Mouse (Mus musculus) myocyte (in vitro differentiated cells): ENCODE data around the gene Pmpca. TPM values are rescaled to one million over a fixed set of nuclear protein-coding genes. Genes with fewer than 3 reads are reported as not detected.
"Not testable (repeated sequence)": the region's sequence is repeated elsewhere in the genome, so short reads cannot be mapped to it uniquely, and the experiment has no call there.

Experiments used
- H3K27me3 ChIP-seq: one replicate; pipeline ENCODE4 v1.6.1; 2011; ENCODE audit not compliant: control insufficient read depth, insufficient read depth, insufficient read length
- H3K36me3 ChIP-seq: one replicate; pipeline ENCODE4 v1.6.1; 2011; ENCODE audit not compliant: control insufficient read depth, insufficient read depth
- H3K4me2 ChIP-seq: one replicate; pipeline ENCODE4 v1.6.1; 2011; ENCODE audit warnings: low read depth, control low read depth
- H3K4me3 ChIP-seq: one replicate; pipeline ENCODE4 v1.5.1; 2011; ENCODE audit warnings: mild to moderate bottlenecking, control low read depth, moderate library complexity
- H3K79me2 ChIP-seq: one replicate; pipeline ENCODE4 v1.6.1; 2011; ENCODE audit not compliant: control insufficient read depth, insufficient read depth
- H3ac ChIP-seq: one replicate; pipeline ENCODE4 v1.6.1; 2011; ENCODE audit not compliant: control insufficient read depth, insufficient read length
- CEBPB ChIP-seq: IDR thresholded peaks from 2 replicates; pipeline ENCODE4 v1.6.1; 2011; ENCODE audit warnings: mild to moderate bottlenecking, moderate library complexity; ENCODE audit not compliant: poor library complexity, insufficient read depth, severe bottlenecking
- E2F4 ChIP-seq: IDR thresholded peaks from one replicate; pipeline ENCODE4 v1.6.1; 2011; ENCODE audit warnings: mild to moderate bottlenecking, control low read depth, moderate library complexity; ENCODE audit not compliant: insufficient read depth
- MAX ChIP-seq: IDR thresholded peaks from one replicate; pipeline ENCODE4 v1.6.1; 2011; ENCODE audit warnings: low read depth, mild to moderate bottlenecking, control low read depth
- MYOD1 ChIP-seq, 3 experiments: IDR thresholded peaks; one replicate each; pipeline ENCODE4 v1.6.1; 2011; ENCODE audit warnings: control low read depth in 2 of 3, low read depth in 2 of 3, mild to moderate bottlenecking in 2 of 3, moderate library complexity in 1 of 3; ENCODE audit not compliant: insufficient read length in 2 of 3, control insufficient read depth in 1 of 3
- MYOG ChIP-seq, 3 experiments: IDR thresholded peaks; one replicate each; pipeline ENCODE4 v1.6.1; 2011; ENCODE audit warnings: control low read depth in 2 of 3, low read depth in 2 of 3, mild to moderate bottlenecking in 2 of 3; ENCODE audit not compliant: insufficient read length in 2 of 3, control insufficient read depth in 1 of 3, insufficient read depth in 1 of 3
- POLR2A ChIP-seq: IDR thresholded peaks from one replicate; pipeline ENCODE4 v1.6.1; 2011; ENCODE audit warnings: low read depth, mild to moderate bottlenecking, control low read depth, moderate library complexity; ENCODE audit not compliant: insufficient read length
- POLR2AphosphoS2 ChIP-seq: IDR thresholded peaks from one replicate; pipeline ENCODE4 v1.6.1; 2011; ENCODE audit warnings: low read depth, control low read depth; ENCODE audit not compliant: insufficient read length
- REST ChIP-seq: IDR thresholded peaks from one replicate; pipeline ENCODE4 v1.6.1; 2011; ENCODE audit warnings: mild to moderate bottlenecking, control low read depth, moderate library complexity; ENCODE audit not compliant: insufficient read depth, insufficient read length
- SRF ChIP-seq: IDR thresholded peaks from one replicate; pipeline ENCODE4 v1.6.1; 2011; ENCODE audit warnings: low read depth; ENCODE audit not compliant: control insufficient read depth, insufficient read length
- TCF12 ChIP-seq: IDR thresholded peaks from one replicate; pipeline ENCODE4 v1.6.1; 2011; ENCODE audit warnings: mild to moderate bottlenecking, control low read depth; ENCODE audit not compliant: poor library complexity, insufficient read depth, severe bottlenecking
- TCF3 ChIP-seq: IDR thresholded peaks from one replicate; pipeline ENCODE4 v1.6.1; 2011; ENCODE audit warnings: low read depth, control low read depth; ENCODE audit not compliant: insufficient read length
- USF1 ChIP-seq: IDR thresholded peaks from one replicate; pipeline ENCODE4 v1.6.1; 2011; ENCODE audit warnings: low read depth, mild to moderate bottlenecking, control low read depth, moderate library complexity
- polyA plus RNA-seq: library from polyadenylated mRNA; unstranded; fragments of >200 nt; fragmentation: generic; extraction: Trizol; gene quantifications from one replicate; pipeline ENCODE4 v1.2.1, GENCODE M21; 2012; ENCODE audit warnings: missing spikeins

Gene Pmpca
- polyA plus RNA-seq, 1 experiment, result 111 TPM

DNA sequence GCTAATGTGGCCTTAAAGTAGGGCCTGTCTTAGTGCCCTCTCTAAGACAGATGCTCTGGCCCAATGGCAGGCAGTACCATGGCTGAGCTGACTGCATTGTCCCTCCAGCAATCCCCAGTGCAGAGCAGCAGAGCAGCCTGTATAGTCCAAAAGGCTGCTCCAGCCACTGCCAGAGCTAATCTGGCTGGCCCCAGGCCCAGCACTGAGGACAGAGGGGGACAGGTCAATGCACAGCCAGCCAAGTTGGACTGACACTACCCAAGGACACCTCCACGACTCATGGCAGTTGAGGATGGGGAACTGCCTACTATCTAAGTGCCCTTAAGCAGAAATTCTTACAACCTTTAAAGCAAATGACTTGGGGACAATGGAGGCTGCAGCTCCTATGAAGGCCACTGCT is 20.6 kb upstream of the Pmpca start:
- Histone ChIP-seq H3K4me3 (no peak overlapping the region), H3K4me2 (no peak overlapping the region), H3K27me3 (no peaks in the 10 kb centered on the region), H3ac (no peak overlapping the region), H3K36me3 (peaks cover 34% of the 10 kb centered on the region), H3K79me2 (no peaks in the 10 kb centered on the region)
- TF ChIP-seq REST (no peak), USF1 (no peak), POLR2A (no peak), CEBPB (no peak)

DNA sequence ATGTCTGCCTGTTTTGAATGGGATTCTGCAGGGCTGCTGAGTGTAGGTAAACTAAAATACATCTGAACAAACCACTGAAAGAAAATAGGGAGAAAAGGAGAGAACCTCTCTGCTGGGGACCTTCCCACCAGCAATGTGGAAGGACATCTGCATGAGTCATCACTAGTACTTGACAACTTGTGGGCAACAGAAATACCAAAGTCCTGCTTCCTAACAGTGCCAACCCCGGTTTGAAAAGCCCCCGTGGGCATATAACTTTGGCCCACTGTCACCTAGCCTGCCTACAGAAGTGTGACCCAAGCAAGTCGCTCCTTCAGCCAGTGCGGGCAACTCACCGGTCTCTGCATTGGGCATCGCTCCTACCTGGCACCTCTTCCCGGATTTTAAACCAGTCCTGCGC is 16.7 kb upstream of the Pmpca start:
- Histone ChIP-seq H3K4me3 (no peak overlapping the region), H3K79me2 (no peaks in the 10 kb centered on the region), H3K36me3 (peaks cover 46% of the 10 kb centered on the region), H3ac (no peak overlapping the region), H3K4me2 (no peak overlapping the region), H3K27me3 (no peaks in the 10 kb centered on the region)
- no peak for TF ChIP-seq TCF12
- TF ChIP-seq SRF, result no peak
- TF ChIP-seq POLR2AphosphoS2, result no peak
- TF ChIP-seq MAX, result no peak

DNA sequence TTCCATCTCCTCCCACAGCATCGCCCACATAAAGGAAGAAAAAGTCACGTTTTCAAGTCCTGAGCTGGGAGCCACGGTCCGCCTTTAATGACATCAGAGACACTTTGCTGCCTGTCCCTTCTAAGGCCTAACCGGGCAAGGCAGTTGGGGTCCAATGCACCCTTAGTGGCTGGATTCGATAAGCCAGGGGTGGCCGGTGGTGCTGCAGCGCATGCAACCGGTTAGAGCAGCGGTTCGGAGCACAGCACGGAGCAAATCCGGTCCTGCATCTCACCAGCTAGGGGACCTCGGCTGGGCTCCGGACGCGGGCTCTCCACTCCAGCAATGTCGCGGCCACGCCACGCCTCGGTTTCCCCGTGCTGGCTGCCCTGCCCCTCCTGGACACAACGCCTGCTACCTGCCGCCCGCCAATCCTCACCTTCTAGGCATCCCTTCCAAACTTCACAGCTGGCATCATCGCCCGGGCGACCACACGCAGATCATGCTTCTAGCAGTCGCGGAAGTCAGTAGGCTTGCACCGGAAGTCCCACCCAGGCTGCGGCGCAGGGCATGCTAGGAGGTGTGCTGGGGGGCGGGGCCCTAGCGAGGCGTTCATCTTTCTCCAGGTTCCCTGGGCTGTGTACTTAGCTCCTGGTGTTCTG is 8.9 kb upstream of the Pmpca start, which contains the start of gene Snapc4:
Gene Snapc4 (minus strand): TSS at position 523 of the 641 bp plus-strand sequence.
- TF ChIP-seq POLR2A (peak; percentile 90), TCF3 (no peak), MYOD1 (IDR thresholded peaks at IDR 0.05; ENCODE audit: control insufficient read depth in 1 of 3, insufficient read length in 2 of 3, low read depth in 2 of 3) (peak in 1 of 3 experiments; percentile 5), POLR2AphosphoS2 (peak; percentile 84), TCF12 (no peak), MYOG (IDR thresholded peaks at IDR 0.05; ENCODE audit: control insufficient read depth in 1 of 3, insufficient read depth in 1 of 3, insufficient read length in 2 of 3, low read depth in 2 of 3) (peak in 1 of 3 experiments; percentile 7), SRF (peak; percentile 20)
- Histone ChIP-seq H3K79me2 (peaks cover 15% of the 10 kb centered on the region), H3K4me2 (peak within 1 kb of the TSS; percentile 99), H3K36me3 (peaks cover 26% of the 10 kb centered on the region), H3ac (peak within 1 kb of the TSS; percentile 54), H3K4me3 (peak within 1 kb of the TSS; percentile 84), H3K27me3 (no peaks in the 10 kb centered on the region)

DNA sequence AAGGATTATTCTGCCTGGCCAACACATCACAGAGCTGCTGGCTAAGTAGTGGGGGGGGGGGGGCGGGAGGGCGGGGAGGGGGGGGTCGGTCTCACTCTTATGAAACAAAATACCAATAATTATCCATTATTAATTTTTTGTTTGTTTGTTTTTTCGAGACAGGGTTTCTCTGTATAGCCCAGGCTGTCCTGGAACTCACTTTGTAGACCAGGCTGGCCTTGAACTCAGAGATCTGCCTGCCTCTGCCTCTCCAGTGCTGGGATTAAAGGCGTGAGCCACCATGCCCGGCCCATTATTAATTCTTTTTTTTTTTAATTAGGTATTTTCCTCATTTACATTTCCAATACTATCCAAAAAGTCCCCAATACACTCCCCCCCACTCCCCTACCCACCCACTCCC is 8.3 kb upstream of the Pmpca start:
- Histone ChIP-seq H3K79me2 (peaks cover 15% of the 10 kb centered on the region), H3K36me3 (peaks cover 26% of the 10 kb centered on the region), H3ac (peak overlapping the region; percentile 54), H3K4me3 (peak overlapping the region; percentile 84), H3K4me2 (peak overlapping the region; percentile 69)
- H3K27me3 ChIP-seq, result not testable (repeated sequence)

DNA sequence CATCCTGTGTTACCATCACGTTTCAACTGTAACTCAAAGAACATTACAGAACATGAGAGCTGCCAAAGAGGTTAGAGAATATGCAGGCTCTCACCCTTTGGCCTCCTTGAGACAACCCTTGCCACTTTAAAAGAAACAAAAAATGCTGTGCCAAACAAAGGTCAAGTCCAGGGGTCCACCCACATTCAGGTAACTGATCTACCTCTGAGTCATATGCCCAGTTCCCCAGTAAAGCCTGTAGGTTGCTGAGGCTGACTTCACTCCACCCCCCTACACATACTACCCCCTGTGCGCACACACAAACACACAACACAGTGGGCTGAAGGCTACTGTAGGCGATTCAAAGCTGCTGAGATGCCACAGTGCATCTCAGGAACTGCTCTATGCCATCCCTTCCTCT is 1.4 kb upstream of the Pmpca start:
- Histone ChIP-seq H3K27me3 (no peaks in the 10 kb centered on the region), H3K4me3 (peak overlapping the region; percentile 96), H3K79me2 (peaks cover 33% of the 10 kb centered on the region), H3ac (no peak overlapping the region), H3K36me3 (peaks cover 40% of the 10 kb centered on the region), H3K4me2 (peak overlapping the region; percentile 91)
- TF ChIP-seq E2F4 (no peak), TCF3 (no peak), POLR2A (no peak), MYOG (IDR thresholded peaks at IDR 0.05; ENCODE audit: control insufficient read depth in 1 of 3, insufficient read depth in 1 of 3, insufficient read length in 2 of 3, low read depth in 2 of 3) (no peak), TCF12 (no peak), USF1 (no peak), CEBPB (no peak), SRF (no peak), MAX (no peak), REST (no peak), POLR2AphosphoS2 (no peak), MYOD1 (IDR thresholded peaks at IDR 0.05; ENCODE audit: control insufficient read depth in 1 of 3, insufficient read length in 2 of 3, low read depth in 2 of 3) (no peak)
